Mouse (Mus musculus): Measurements from ENCODE around the gene Dlk2.

- TF ChIP-seq POLR2A (IDR thresholded peaks at IDR 0.05; ENCODE audit: low read depth, low read length) (no peak), CTCF (conservative IDR thresholded peaks at IDR 0.05; ENCODE audit: insufficient read depth, insufficient read length, low read depth, low read length) (no peak)
Measured at GRCm38 (mm10) chr17:46262201-46262694, 35.0 kb upstream of the Dlk2 start.

Data from kidney, adult 2 months (tissue).